Mouse (Mus musculus): ENCODE results near the gene Ankef1. TPM values are rescaled to one million over a fixed set of nuclear protein-coding genes. Genes with fewer than 3 reads are reported as not detected.

The Ankef1 gene
- polyA plus RNA-seq, 1 experiment from 2014 or later: 0.07 TPM

DNA sequence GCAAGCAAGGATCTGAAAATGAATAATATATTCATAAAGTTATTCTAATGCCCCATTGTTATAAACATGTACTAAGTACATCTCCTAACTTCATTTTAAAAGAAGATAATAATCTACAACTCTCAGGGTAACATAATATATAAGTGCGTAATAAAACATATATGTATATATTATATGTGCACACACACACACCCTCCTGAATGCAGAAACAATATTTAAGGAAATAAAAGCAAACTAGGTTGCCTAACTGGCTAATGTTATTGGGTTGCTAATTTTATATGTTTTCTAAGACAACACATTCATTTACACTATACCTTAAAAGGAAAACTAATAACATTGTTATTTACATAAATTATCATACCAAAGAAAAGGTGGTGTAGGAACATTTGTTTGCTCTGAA lies 16.3 kb upstream of the Ankef1 start:
- no peaks in the 10 kb centered on the region for H3K27me3 ChIP-seq (replicated peaks; ENCODE audit: control insufficient read depth, insufficient read depth, low read length)
- no peak overlapping the region for H3K27ac ChIP-seq (ENCODE audit: low read depth, low read length)
- H3K9me3 ChIP-seq (ENCODE audit: control insufficient read depth): no peaks in the 10 kb centered on the region
- H3K4me3 ChIP-seq (ENCODE audit: low read depth, low read length): no peak overlapping the region
- no peaks in the 10 kb centered on the region for H3K4me1 ChIP-seq (replicated peaks; ENCODE audit: control insufficient read depth, insufficient read depth, low read length)
- no peaks in the 10 kb centered on the region for H3K36me3 ChIP-seq (ENCODE audit: control insufficient read depth, insufficient read depth)
- TF ChIP-seq CTCF (IDR thresholded peaks at IDR 0.05; ENCODE audit: low read depth): no peak
- H3K4me2 ChIP-seq (replicated peaks; ENCODE audit: low read depth): peak overlapping the region; percentile 33
- WGBS: 79% methylated on average over 1 of the region's 1 CpGs
- no peak overlapping the region for H3K9ac ChIP-seq (ENCODE audit: low read depth, low read length)
- no peak for ATAC-seq

DNA sequence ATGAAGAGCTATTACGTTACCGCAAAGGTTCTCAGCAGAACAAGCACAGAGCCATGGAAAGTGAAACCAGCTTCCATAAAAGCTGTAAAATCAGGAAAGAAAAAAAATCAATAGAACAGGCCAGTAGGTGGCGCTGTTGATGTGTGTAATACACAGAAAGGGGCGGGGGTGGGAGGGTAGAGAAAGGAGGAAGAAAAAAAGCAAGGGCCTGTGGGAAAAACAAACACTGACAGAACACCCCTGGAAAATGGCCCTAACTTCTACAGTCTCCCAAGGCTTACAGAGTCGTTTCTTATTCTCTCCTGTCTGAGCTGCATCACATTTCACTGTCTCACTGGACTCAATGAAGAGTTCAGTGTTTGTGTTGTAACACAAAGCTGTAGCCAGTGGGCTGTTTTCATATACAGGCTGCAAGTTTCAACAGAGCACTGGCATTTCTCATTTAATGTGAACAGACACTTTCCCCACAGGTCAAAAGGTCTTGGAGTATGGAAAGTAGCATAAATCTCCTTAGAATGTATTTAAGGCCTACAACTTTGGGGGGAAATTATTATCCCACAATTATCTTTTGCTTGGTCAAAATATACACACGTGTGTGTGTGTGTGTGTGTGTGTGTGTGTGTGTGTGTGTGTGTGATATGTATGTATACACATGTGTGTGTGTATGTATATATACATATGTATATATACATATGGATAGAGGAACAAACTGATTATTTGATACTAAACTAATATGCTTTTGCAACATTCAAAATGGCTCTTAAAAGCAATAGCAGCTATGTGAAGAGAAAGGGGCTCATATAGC lies 15.7 kb upstream of the Ankef1 start:
- peak; percentile 79 for TF ChIP-seq CTCF (IDR thresholded peaks at IDR 0.05; ENCODE audit: low read depth)
- Histone ChIP-seq H3K4me2 (replicated peaks; ENCODE audit: low read depth) (peak overlapping the region; percentile 33), H3K4me1 (replicated peaks; ENCODE audit: control insufficient read depth, insufficient read depth, low read length) (no peaks in the 10 kb centered on the region), H3K27me3 (replicated peaks; ENCODE audit: control insufficient read depth, insufficient read depth, low read length) (no peaks in the 10 kb centered on the region), H3K4me3 (ENCODE audit: low read depth, low read length) (no peak overlapping the region), H3K36me3 (ENCODE audit: control insufficient read depth, insufficient read depth) (no peaks in the 10 kb centered on the region), H3K27ac (ENCODE audit: low read depth, low read length) (no peak overlapping the region), H3K9me3 (ENCODE audit: control insufficient read depth) (no peaks in the 10 kb centered on the region), H3K9ac (ENCODE audit: low read depth, low read length) (no peak overlapping the region)
- peak; percentile 75 for ATAC-seq
- 10% methylated on average over 6 of the region's 6 CpGs for WGBS

DNA sequence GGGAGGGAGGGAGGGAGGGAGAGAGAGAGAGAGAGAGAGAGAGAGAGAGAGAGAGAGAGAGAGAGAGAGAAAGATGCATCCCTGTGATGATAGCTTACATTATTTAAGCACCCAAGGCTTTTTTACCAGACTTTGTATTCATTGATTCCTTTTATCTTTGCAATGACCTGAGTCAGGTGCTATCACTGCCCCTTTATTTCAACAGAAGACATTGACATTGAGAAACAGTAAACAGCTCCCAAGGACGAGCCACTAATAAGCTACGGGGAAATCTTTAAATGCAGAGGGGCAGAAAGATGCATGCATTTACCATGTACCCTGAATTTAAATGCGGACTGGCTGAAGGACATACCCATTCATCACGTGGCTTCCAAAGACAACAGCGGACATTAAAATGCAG lies 14.7 kb upstream of the Ankef1 start:
- WGBS: 62% methylated on average over 5 of the region's 5 CpGs
- no peak for ATAC-seq

DNA sequence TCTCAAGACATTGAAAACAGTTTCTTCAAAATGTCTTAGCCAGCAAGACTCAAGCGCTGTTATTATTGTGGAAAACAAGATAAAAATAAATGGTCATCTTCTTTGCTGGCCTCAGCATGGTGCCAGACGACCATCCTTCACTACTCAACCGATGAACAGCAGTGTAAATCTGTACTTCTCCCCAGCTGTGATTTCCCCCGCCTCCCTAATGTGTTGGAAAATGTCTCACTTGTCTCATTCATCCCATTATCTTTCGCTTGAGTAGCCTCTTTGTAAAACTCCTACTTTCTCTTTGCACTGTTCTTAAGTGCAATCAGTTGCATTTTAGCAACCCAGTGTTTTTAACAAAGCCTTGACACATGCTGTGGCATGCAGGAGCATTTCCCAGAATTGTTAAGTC lies 9.4 kb downstream of the Ankef1 start:
- WGBS: 63% methylated on average over 5 of the region's 5 CpGs
- ATAC-seq: no peak
- Histone ChIP-seq H3K36me3 (ENCODE audit: control insufficient read depth, insufficient read depth) (no peaks in the 10 kb centered on the region), H3K4me1 (replicated peaks; ENCODE audit: control insufficient read depth, insufficient read depth, low read length) (no peaks in the 10 kb centered on the region), H3K4me2 (replicated peaks; ENCODE audit: low read depth) (no peak overlapping the region), H3K4me3 (ENCODE audit: low read depth, low read length) (no peak overlapping the region), H3K27me3 (replicated peaks; ENCODE audit: control insufficient read depth, insufficient read depth, low read length) (no peaks in the 10 kb centered on the region), H3K9me3 (ENCODE audit: control insufficient read depth) (no peaks in the 10 kb centered on the region), H3K27ac (ENCODE audit: low read depth, low read length) (no peak overlapping the region), H3K9ac (ENCODE audit: low read depth, low read length) (no peak overlapping the region)
- no peak for TF ChIP-seq CTCF (IDR thresholded peaks at IDR 0.05; ENCODE audit: low read depth)

More for the DNA sequence above, 14.7 kb upstream of the Ankef1 start:
- no peaks in the 10 kb centered on the region for H3K4me1 ChIP-seq (replicated peaks; ENCODE audit: control insufficient read depth, insufficient read depth, low read length)
- no peaks in the 10 kb centered on the region for H3K27me3 ChIP-seq (replicated peaks; ENCODE audit: control insufficient read depth, insufficient read depth, low read length)
- no peak overlapping the region for H3K27ac ChIP-seq (ENCODE audit: low read depth, low read length)
- H3K4me3 ChIP-seq (ENCODE audit: low read depth, low read length): no peak overlapping the region
- no peaks in the 10 kb centered on the region for H3K9me3 ChIP-seq (ENCODE audit: control insufficient read depth)
- H3K9ac ChIP-seq (ENCODE audit: low read depth, low read length): no peak overlapping the region
- no peaks in the 10 kb centered on the region for H3K36me3 ChIP-seq (ENCODE audit: control insufficient read depth, insufficient read depth)
- no peak for TF ChIP-seq CTCF (IDR thresholded peaks at IDR 0.05; ENCODE audit: low read depth)
- H3K4me2 ChIP-seq (replicated peaks; ENCODE audit: low read depth): no peak overlapping the region

DNA sequence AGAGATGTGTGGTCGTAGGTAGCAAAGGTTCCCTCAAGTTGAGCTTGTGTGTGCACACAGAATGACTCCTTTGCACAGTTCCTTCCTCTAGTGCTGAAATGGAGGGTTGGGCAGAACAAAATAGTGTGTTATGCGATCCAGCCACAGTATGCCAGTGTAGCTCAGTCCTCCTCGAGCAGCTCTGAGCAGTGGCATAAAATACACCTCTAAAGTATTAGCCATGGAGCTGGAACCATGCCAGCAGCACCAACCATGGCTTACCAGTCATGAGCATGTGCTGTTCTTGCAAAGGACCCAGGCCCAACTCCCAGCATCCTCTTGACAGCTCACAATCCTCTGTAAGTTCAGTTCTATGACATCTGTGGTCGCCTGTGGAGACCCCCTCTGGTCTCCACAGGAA lies 10.0 kb downstream of the Ankef1 start:
- no peaks in the 10 kb centered on the region for H3K4me1 ChIP-seq (replicated peaks; ENCODE audit: control insufficient read depth, insufficient read depth, low read length)
- no peak overlapping the region for H3K4me2 ChIP-seq (replicated peaks; ENCODE audit: low read depth)
- no peak for TF ChIP-seq CTCF (IDR thresholded peaks at IDR 0.05; ENCODE audit: low read depth)
- no peak overlapping the region for H3K9ac ChIP-seq (ENCODE audit: low read depth, low read length)
- no peak for ATAC-seq
- no peaks in the 10 kb centered on the region for H3K36me3 ChIP-seq (ENCODE audit: control insufficient read depth, insufficient read depth)
- H3K27ac ChIP-seq (ENCODE audit: low read depth, low read length): no peak overlapping the region
- no peaks in the 10 kb centered on the region for H3K27me3 ChIP-seq (replicated peaks; ENCODE audit: control insufficient read depth, insufficient read depth, low read length)
- WGBS: 77% methylated on average over 4 of the region's 4 CpGs
- no peaks in the 10 kb centered on the region for H3K9me3 ChIP-seq (ENCODE audit: control insufficient read depth)
- no peak overlapping the region for H3K4me3 ChIP-seq (ENCODE audit: low read depth, low read length)

DNA sequence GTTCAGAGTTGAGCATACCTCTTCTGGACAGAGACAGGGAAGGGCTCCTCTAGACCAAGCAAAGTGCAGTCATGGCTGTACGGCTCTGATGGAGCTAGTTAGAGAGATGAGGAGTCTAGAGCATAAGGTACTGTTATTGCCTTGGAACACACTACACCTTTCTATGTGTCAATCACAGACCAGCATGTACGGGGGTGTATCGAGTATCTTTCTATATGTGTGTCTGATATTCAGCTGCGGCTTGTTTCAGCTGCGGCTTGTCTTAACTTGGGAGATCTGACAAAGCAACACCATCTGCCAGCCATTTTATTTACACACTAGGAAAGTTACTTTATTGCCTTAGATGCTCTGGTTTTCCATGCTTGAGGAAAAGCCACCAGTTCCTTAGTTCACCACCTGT lies 11.1 kb downstream of the Ankef1 start:
- H3K9ac ChIP-seq (ENCODE audit: low read depth, low read length): no peak overlapping the region
- no peak for ATAC-seq
- WGBS: 86% methylated on average over 5 of the region's 5 CpGs
- no peak overlapping the region for H3K4me2 ChIP-seq (replicated peaks; ENCODE audit: low read depth)
- H3K27me3 ChIP-seq (replicated peaks; ENCODE audit: control insufficient read depth, insufficient read depth, low read length): no peaks in the 10 kb centered on the region
- no peak overlapping the region for H3K4me3 ChIP-seq (ENCODE audit: low read depth, low read length)
- no peaks in the 10 kb centered on the region for H3K36me3 ChIP-seq (ENCODE audit: control insufficient read depth, insufficient read depth)
- TF ChIP-seq CTCF (IDR thresholded peaks at IDR 0.05; ENCODE audit: low read depth): no peak
- no peak overlapping the region for H3K27ac ChIP-seq (ENCODE audit: low read depth, low read length)
- H3K9me3 ChIP-seq (ENCODE audit: control insufficient read depth): no peaks in the 10 kb centered on the region
- H3K4me1 ChIP-seq (replicated peaks; ENCODE audit: control insufficient read depth, insufficient read depth, low read length): no peaks in the 10 kb centered on the region
